Mouse (Mus musculus) spleen, adult 12 weeks (tissue): Measurements from ENCODE around the gene Kap.
"Not testable (repeated sequence)": the region's sequence is repeated elsewhere in the genome, so short reads cannot be mapped to it uniquely, and the experiment has no call there.

ENCODE experiments used
- DNase-seq: peaks from one replicate; pipeline ENCODE4 v3.0.0; 2022; ENCODE audit warnings: low spot score

Gene Kap

DNA sequence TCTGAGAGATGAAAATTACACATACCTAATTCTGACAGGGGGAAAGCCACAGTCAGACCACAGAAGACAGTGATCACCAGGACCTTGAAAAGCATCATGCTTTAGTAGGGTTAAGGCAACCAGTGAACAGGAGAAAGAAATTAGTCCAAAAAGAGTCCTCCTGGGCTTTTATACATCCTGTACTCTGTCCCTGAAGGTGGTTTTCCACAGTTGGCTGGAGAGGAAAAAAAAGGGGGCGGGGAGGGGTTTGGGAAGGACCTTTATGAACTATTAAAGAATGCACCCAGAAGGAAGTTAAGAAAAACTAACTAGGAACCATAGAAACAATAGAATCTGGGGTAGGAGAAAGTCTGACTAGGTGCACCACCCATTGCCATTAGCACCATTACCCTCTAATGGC lies at the start of gene Kap:
Gene Kap, minus strand, starts transcription at position 237 of the 400 bp plus-strand sequence.
- no peak for DNase-seq

DNA sequence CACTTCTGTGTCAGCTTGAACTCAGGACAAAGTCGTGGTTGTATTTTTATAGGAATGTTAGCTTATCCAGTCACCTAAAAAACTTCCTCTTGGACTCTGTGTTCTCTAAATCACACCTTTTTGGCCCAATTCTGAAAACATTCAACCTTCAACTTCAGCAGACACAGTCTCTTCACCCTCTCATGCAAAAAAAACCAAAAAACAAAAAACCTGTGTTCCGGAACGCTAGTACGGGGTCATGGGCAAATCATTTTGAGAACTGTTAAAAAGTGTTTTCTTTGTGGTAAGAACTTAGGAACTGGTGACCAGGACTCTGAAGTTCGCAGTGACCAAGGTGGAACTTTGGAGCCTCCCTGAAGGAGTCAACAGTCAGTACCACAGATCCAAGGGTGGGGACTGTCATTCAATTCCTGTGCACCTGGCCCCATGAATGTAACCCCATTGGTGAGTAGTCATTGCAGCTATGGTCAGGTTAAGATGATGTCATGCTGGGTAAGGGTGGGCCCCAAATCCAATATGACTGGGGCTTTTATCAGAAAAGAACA lies 32.4 kb upstream of the Kap start:
- DNase-seq: no peak

DNA sequence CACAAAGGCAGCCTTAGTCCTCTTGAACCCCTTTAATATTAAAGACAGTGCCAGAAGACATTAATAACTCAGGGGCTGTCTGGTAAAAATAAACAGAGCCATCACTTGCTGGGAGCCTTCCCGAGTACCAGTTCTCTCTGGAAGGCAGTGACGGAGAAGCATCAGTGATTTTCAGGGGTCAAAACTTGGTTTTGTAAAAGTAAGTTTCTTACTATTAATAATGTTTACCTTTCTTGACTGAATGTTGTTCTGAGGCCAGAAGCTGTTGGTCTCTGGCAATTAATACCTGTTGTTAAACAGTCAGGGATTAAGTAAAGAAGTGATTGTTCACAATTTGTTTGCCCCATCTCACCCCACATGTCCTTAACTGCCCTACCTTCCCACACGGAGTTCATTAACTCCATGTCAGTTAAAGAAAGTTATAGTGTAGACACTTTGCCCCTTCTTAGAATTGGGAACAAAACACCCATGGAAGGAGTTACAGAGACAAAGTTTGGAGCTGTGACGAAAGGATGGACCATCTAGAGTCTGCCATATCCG lies 30.0 kb upstream of the Kap start:
- DNase-seq: no peak

DNA sequence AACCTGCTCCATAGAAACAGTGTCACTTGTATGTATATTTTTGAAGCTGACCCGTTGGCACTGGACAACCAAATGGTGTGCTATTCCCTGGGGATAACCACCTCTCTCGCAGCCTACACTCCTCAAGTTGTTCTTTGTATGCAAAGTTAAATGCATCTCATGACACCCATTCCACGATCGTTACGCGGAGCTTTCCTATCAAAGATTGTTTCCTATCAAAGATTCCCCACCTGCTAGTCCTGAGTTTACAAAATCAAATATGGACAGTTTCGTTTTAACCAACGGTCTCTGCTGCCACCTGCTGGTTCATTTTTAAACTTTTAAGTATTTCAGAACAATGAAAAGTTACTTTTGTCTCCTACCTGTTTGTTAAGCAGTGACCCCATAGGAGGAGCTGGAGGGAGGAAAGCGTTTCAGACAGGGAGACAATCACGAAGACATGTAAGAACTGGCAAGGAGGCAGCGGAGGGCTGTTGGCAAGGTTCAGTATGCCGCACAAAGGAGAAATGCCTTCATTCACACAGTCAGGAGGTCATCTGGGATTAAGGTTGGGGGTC lies 22.4 kb upstream of the Kap start:
- DNase-seq: no peak

DNA sequence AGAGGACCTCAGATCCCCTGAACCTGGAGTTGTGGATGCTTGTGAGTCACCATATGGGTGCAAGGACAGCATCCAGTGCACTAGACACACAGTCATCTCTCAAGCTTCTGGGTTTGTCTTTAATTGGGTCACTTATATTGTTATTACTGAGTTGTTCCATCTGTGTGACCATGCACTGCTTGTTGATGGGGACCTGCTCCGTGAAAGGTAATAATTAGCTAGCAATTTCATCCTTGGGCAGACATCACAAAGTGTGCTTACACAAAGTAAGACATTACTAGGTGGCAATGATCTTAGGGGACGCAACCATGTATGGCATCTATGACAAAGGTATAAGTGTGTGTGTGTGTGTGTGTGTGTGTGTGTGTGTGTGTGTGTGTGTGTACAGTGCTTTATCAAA lies 19.1 kb upstream of the Kap start:
- DNase-seq: no peak

DNA sequence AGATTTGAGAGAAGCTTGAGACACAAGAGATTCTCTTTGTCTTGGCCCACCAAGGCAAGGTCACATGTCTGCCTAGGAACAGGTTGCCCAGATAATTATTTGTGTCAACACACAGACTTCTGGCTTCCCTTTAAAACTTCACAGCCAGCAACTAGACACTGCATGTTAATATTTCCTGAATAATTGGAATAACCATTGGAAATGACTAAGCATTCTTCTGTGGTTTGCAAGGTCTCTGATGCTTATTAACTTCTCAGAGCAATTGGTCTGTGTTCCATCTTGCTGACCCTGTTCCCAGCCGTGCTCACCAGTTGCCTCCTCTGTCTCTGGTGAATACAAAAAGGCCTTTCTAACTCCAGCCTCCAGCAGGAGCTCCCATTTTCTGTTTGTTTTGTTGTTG lies 17.6 kb upstream of the Kap start:
- no peak for DNase-seq

DNA sequence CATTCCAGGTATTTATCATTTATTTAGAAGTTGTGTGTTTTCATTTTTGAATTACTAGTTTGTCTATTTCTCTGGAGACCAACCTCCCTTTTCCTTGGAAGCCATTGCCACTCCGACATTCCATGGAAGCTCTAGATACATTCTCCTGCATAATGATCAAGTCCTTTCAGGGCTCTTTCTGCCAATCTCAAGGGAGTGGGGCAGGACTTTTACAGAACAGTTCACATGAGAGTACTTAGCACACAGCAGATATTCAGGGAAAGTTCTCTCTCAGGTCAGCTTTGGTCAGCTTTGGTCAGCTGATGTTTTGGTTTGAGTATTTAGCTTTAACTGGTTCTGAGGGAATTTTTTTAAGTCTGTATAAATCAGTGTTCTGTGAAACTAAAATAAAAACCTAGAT lies 14.8 kb upstream of the Kap start:
- DNase-seq: no peak

DNA sequence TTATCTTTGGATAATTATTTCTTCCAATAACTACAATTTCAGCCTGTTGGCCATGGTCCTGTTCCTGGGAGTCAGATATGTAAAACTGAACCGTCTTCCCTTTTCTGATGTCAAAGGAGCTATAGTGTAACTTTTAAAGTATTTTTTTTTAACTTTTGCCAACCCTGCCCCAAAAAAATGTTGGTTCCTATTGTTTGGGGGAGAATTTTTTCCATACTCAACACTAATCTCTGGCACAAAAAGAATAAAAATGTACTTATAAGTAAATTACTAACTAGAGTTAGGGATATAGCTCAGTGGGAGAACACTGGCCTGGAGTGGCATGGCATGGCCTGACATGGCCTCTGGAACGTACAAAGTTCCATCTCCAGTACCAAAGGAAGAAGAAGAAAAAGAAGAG lies 2.3 kb upstream of the Kap start:
- no peak for DNase-seq

DNA sequence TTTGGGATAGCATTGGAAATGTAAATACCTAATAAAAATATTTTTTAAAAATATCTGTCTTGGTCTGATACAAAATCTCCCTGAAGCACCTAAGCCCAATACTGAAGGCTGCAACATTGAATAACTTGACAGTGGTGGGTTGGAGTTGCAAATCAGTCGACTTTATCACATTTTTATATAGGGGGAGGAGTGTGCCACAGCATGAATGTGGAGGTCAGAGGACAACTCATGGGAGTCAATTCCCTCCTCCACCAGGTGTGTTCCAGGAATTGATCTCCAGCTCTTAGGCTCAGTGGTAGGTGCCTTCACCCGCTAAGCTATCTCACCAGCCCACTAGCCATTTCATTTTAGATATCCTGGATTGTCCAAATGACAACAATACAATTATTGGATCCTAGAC lies 4.2 kb downstream of the Kap start:
- no peak for DNase-seq

DNA sequence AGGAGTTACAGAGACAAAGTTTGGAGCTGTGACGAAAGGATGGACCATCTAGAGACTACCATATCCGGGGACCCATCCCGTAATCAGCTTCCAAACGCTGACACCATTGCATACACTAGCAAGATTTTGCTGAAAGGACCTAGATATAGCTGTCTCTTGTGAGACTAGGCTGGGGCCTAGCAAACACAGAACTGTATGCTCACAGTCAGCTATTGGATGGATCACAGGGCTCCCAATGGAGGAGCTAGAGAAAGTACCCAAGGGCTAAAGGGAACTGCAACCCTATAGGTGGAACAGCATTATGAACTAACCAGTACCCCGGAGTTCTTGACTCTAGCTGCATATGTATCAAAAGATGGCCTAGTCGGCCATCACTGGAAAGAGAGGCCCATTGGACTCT lies 4.7 kb downstream of the Kap start:
- DNase-seq: not testable (repeated sequence)

DNA sequence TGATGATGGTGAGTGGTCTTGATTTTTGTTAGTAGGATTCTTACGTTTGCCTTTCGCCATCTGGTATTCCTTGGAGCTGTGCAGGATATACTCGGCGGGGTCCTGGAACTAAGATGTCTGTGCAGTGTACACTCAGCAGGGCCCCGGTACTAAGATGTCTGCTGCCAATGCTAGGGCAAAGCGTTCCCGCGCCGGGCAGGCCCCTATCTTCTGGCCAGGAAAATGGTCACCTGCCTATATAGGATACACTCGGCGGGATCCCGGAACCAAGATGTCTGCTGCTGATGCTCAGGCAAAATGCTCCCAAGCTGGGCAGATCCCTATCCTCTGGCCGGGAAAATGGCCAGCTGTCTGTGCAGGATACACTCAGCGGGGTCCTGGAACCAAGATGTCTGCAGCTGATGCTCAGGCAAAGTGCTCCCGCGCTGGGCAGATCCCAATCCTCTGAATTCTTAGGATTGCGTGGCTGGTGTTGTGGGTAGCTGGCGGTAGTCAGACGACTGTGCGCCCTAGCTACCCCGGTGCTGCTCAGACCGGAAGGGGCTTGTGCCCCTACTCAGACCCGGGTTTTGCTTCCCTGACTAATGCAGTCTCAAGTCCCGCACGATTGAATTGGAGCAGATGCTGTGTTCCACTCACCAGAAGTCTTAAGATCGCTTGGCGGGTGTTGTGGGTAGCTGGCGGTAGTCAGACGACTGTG lies 15.1 kb downstream of the Kap start:
- not testable (repeated sequence) for DNase-seq

DNA sequence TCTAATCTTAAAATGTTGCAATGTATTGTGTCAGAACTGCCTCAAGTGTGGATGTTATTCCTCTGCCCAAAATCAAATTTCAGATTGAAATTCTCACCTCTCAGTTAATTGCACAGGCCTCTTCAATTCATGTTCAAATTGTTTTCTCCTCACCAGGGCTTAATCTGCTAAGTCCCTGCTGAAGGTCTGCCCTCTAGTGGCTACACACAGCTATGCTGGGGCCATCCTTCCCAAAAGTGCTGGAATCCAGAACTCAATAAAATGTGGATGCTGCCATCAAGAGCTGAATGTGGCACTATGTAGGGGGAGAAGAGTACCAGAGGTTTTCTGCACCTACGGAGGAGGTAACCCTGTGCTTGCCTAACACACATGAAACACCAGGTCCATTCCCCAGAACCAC lies 41.2 kb downstream of the Kap start:
- no peak for DNase-seq
